Mouse (Mus musculus) midbrain, embryonic 13.5 days (tissue): ENCODE data around the gene Lamp2. TPM values are rescaled to one million over a fixed set of nuclear protein-coding genes. Genes with fewer than 3 reads are reported as not detected.

Experiments used
- ATAC-seq: fragments of 200-750 bp; cut with Nextera tagmentation; 2 replicates; pipeline ENCODE4 v1.8.0; 2017; ENCODE audit warnings: mild to moderate bottlenecking, moderate TSS enrichment, moderate library complexity
- H3K27ac ChIP-seq: fragments of 300-500 bp; sonication (generic); 2 replicates; pipeline ENCODE4 v1.5.1; 2015; ENCODE audit warnings: inconsistent platforms, mild to moderate bottlenecking, moderate library complexity
- H3K27me3 ChIP-seq: fragments of 300-500 bp; sonication (generic); 2 replicates; pipeline ENCODE4 v1.6.1; 2015; ENCODE audit warnings: mild to moderate bottlenecking, inconsistent platforms
- H3K36me3 ChIP-seq: fragments of 300-500 bp; sonication (generic); 2 replicates; pipeline ENCODE4 v1.6.1; 2015; ENCODE audit warnings: mild to moderate bottlenecking, inconsistent platforms
- H3K4me1 ChIP-seq: fragments of 300-500 bp; sonication (generic); replicated peaks from 2 replicates; pipeline ENCODE4 v1.6.1; 2015; ENCODE audit warnings: inconsistent platforms
- H3K4me2 ChIP-seq: fragments of 300-500 bp; sonication (generic); replicated peaks from 2 replicates; pipeline ENCODE4 v1.6.1; 2015; ENCODE audit warnings: moderate library complexity, mild to moderate bottlenecking, inconsistent platforms
- H3K4me3 ChIP-seq: fragments of 300-500 bp; sonication (generic); replicated peaks from 2 replicates; pipeline ENCODE4 v1.5.1; 2015; ENCODE audit warnings: mild to moderate bottlenecking, inconsistent platforms
- H3K9ac ChIP-seq: fragments of 300-500 bp; sonication (generic); replicated peaks from 2 replicates; pipeline ENCODE4 v1.6.1; 2015; ENCODE audit warnings: mild to moderate bottlenecking, inconsistent platforms
- H3K9me3 ChIP-seq: fragments of 300-500 bp; sonication (generic); 2 replicates; pipeline ENCODE4 v1.6.1; 2016; ENCODE audit warnings: mild to moderate bottlenecking, inconsistent platforms
- WGBS: fragments of 180-500 bp; shearing (Covaris S2); methylation state at CpG from one replicate; pipeline ENCODE4 v1.1.7; 2015; 5-methylcytosine and 5-hydroxymethylcytosine counted together
- polyA plus RNA-seq: library from polyadenylated mRNA; unstranded; fragments of >200 nt; fragmentation: Nextera tagmentation; extraction: Ambion mirVana; gene quantifications from 2 replicates; pipeline ENCODE4 v1.2.1, GENCODE M21; 2015

Lamp2 gene
- polyA plus RNA-seq, 1 experiment from 2014 or later: 56.4 TPM

DNA sequence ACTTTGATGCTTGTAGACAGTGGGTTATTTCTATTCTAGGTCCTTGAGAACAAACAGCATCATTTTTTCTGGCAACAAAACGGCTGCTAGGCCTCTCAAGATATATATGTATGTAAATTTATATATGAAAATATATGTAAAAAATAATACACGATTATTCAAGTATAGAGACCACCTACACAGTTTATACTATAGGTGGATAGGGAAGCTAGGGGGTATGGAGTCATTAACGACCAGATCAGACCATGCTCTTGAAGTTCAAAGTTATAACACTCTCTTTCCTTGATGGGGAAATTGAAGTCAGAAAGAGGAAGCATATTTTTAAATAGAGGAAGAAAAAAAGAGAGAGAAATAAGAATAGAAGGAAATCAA is 367 bp upstream of the Lamp2 start:
- Histone ChIP-seq H3K27ac (no peak overlapping the region), H3K9ac (no peak overlapping the region), H3K9me3 (no peaks in the 10 kb centered on the region), H3K36me3 (no peaks in the 10 kb centered on the region), H3K4me2 (no peak overlapping the region), H3K4me1 (peaks cover 4% of the 10 kb centered on the region), H3K4me3 (no peak overlapping the region), H3K27me3 (no peaks in the 10 kb centered on the region)
- 37% methylated on average over 3 of the region's 3 CpGs for WGBS
- peak; percentile 29; the same call in 1 of the 2 replicates for ATAC-seq

DNA sequence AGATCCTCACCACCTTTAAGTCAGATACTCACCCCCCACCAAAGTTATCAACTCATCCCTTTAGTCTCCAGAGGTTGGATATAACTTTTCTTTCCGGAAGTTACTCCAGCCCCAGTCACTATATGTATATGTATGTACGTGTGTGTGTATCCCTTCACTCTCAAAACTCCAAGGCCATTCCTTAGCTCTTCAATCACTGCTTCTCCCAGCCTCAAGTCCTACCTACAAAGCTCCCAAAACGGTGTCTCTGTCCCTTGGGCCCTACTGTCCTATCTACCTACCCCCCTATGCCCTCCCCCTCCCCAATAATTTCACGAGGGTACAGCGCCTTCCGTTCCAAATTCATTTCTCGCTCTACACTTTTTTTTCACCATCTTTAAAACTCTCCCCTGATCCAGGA is 780 bp downstream of the Lamp2 start:
- Histone ChIP-seq H3K9ac (peak overlapping the region; percentile 71), H3K27ac (no peak overlapping the region), H3K27me3 (no peaks in the 10 kb centered on the region), H3K9me3 (no peaks in the 10 kb centered on the region), H3K4me2 (peak overlapping the region; percentile 60), H3K36me3 (peaks cover 2% of the 10 kb centered on the region; the same call in 1 of the 2 replicates), H3K4me1 (peaks cover 4% of the 10 kb centered on the region), H3K4me3 (peak overlapping the region; percentile 59)
- 26% methylated on average over 7 of the region's 7 CpGs for WGBS
- ATAC-seq: peak; percentile 21; the same call in 1 of the 2 replicates

DNA sequence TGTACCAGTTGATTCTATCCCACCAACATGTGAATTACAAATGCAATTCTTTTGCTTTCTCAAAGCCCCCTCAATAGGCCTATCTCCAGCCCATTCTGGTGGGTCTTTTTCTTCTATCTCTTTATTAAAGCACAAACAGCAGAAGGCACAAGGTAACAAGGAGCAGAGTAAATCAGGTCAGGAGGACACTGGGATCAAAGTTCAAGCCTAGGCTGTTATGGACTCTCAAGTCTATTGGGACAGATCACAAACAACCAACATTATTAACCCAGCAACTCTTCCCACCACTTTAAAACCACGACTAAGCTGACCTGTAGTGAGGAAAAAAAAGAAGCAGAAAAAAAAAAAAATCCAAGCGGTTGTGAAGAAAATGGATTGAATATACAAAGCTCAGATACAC is 1.4 kb downstream of the Lamp2 start:
- peaks cover 7% of the 10 kb centered on the region for H3K36me3 ChIP-seq
- no peak overlapping the region for H3K9ac ChIP-seq
- ATAC-seq: no peak
- H3K4me3 ChIP-seq: peak overlapping the region; percentile 59
- H3K27ac ChIP-seq: no peak overlapping the region
- H3K4me2 ChIP-seq: peak overlapping the region; percentile 60
- H3K4me1 ChIP-seq: peaks cover 4% of the 10 kb centered on the region
- no peaks in the 10 kb centered on the region for H3K9me3 ChIP-seq
- WGBS: 39% methylated on average over 2 of the region's 2 CpGs
- no peaks in the 10 kb centered on the region for H3K27me3 ChIP-seq

- Histone ChIP-seq H3K4me1 (peaks cover 4% of the 10 kb centered on the region), H3K9ac (no peak overlapping the region), H3K4me2 (no peak overlapping the region), H3K9me3 (no peaks in the 10 kb centered on the region), H3K4me3 (no peak overlapping the region), H3K36me3 (peaks cover 14% of the 10 kb centered on the region), H3K27ac (no peak overlapping the region), H3K27me3 (no peaks in the 10 kb centered on the region)
- 87% methylated on average over 5 of the region's 5 CpGs for WGBS
- no peak for ATAC-seq
Observed at GRCm38 (mm10) chrX:38453924-38454323, 2.3 kb downstream of the Lamp2 start.

DNA sequence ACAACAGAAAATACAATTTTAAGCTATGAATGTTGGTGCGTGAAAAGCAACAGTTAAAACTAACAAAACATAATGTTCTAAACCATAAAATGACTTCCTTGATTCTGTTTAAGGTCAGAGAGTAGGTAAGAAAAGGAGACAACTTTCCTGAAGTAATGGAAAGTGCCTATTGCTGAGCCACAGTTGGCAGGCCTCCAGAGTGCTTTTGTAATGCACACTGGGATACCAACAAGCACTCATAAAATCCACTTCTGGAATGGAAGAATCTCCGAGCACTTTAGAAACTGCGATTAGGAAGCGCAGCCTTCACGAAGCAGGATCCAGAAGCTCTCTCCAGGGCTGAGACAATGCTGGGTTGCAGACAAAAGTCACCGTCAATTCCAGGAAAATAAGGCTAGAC is 5.8 kb downstream of the Lamp2 start:
- no peak overlapping the region for H3K9ac ChIP-seq
- H3K4me2 ChIP-seq: no peak overlapping the region
- peaks cover 4% of the 10 kb centered on the region for H3K4me1 ChIP-seq
- no peaks in the 10 kb centered on the region for H3K27me3 ChIP-seq
- no peak overlapping the region for H3K4me3 ChIP-seq
- WGBS: 80% methylated on average over 6 of the region's 6 CpGs
- H3K9me3 ChIP-seq: no peaks in the 10 kb centered on the region
- no peak overlapping the region for H3K27ac ChIP-seq
- ATAC-seq: no peak
- peaks cover 14% of the 10 kb centered on the region for H3K36me3 ChIP-seq

DNA sequence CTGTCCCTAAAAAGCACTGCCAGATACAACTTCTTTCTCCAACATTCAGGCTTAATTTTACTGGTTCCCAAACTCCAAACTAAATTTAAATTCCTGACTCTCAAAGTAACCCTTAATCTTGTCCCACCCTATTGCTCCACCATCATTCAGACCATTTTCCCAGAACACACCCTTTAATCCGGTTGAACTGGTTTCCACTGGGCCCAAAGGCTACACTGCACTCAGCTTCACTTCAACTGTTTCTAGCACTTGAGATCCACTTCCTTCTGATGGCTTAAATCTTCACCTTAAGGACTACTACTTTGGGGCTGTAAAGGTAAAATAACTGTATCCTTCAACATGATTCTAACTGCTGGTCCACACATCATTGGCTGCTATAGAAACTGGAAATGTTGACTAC is 10.5 kb downstream of the Lamp2 start:
- H3K36me3 ChIP-seq: peaks cover 16% of the 10 kb centered on the region
- 74% methylated on average over 1 of the region's 1 CpGs for WGBS
- no peaks in the 10 kb centered on the region for H3K9me3 ChIP-seq
- no peak overlapping the region for H3K27ac ChIP-seq
- no peak for ATAC-seq
- H3K4me3 ChIP-seq: no peak overlapping the region
- H3K27me3 ChIP-seq: no peaks in the 10 kb centered on the region
- no peak overlapping the region for H3K9ac ChIP-seq
- H3K4me1 ChIP-seq: no peaks in the 10 kb centered on the region
- H3K4me2 ChIP-seq: no peak overlapping the region

DNA sequence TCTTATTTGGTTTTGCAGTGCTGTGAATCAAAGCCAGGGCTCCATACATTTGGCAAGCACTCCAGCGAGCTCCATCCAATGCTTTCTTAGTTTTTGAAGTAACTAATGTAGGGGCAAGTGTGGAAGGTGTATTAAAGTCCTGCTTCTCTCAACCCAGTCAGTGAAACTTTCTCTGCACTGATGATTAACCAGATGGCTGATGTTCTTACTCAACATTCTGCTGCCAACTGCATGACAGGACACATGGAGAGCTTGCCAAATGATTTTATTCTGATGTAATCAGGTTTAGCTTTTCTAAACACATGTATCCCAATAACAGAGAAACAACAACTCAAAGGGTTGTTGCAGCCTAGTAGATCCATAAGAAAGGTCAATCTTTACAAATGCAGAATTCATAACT is 13.8 kb downstream of the Lamp2 start:
- Histone ChIP-seq H3K27ac (no peak overlapping the region), H3K4me2 (no peak overlapping the region), H3K9me3 (no peaks in the 10 kb centered on the region), H3K4me1 (no peaks in the 10 kb centered on the region), H3K9ac (no peak overlapping the region), H3K36me3 (0 out of 2 replicates have a peak, but pooled peaks cover 3% of the 10 kb centered on the region), H3K27me3 (no peaks in the 10 kb centered on the region), H3K4me3 (no peak overlapping the region)
- 96% methylated on average over 1 of the region's 1 CpGs for WGBS
- no peak for ATAC-seq

DNA sequence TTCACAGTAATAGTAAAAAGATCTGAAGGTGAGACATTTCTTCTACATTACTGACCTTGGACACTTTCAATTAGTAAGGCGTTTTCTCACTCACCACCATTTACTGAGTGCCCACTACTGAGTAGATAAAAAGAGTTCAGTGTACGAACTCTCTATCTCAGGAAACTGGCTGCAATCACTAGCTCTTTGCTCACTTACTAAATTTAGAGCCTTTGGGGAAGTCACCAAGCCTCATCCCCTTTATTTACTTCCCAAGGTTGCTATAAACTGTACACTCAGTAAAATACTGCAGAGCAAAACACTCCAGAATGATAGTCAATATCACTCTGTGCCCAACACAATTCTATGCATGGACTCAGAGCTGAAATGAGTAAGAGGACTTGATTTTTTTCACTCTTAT is 16.6 kb downstream of the Lamp2 start:
- Histone ChIP-seq H3K4me3 (no peak overlapping the region), H3K9ac (no peak overlapping the region), H3K36me3 (0 out of 2 replicates have a peak, but pooled peaks cover 3% of the 10 kb centered on the region), H3K9me3 (no peaks in the 10 kb centered on the region), H3K27ac (no peak overlapping the region), H3K4me1 (no peaks in the 10 kb centered on the region), H3K4me2 (no peak overlapping the region), H3K27me3 (no peaks in the 10 kb centered on the region)
- WGBS: 82% methylated on average over 2 of the region's 2 CpGs
- ATAC-seq: no peak

- no peaks in the 10 kb centered on the region for H3K9me3 ChIP-seq
- H3K9ac ChIP-seq: no peak overlapping the region
- no peaks in the 10 kb centered on the region for H3K4me1 ChIP-seq
- no peak overlapping the region for H3K27ac ChIP-seq
- ATAC-seq: peak; percentile 82
- H3K4me3 ChIP-seq: no peak overlapping the region
- no peak overlapping the region for H3K4me2 ChIP-seq
- H3K27me3 ChIP-seq: no peaks in the 10 kb centered on the region
- H3K36me3 ChIP-seq: 0 out of 2 replicates have a peak, but pooled peaks cover 3% of the 10 kb centered on the region
- WGBS: 58% methylated on average over 7 of the region's 7 CpGs
Observed at GRCm38 (mm10) chrX:38438147-38438791, 18.0 kb downstream of the Lamp2 start.

DNA sequence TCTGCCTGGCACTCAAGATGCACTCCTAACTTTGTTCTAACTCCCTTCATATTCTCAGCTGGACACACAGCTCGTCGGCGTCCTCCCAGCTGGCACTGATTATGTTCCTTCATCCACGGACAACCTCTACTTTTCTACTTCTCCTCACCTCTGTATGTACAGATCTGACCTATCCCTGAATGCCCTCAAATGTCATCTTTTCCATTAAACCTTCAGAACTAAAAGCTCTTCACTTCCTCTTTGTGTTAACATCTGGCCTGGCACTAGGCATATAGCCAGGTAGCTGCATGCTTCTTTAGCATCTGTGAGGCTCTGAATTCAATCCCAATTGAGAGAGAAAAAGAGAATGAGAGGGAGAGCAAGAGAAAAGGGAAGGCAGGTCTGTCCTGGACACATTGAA is 26.8 kb downstream of the Lamp2 start:
- Histone ChIP-seq H3K9ac (no peak overlapping the region), H3K27ac (no peak overlapping the region), H3K4me2 (no peak overlapping the region), H3K4me3 (no peak overlapping the region), H3K9me3 (no peaks in the 10 kb centered on the region), H3K4me1 (no peaks in the 10 kb centered on the region), H3K27me3 (no peaks in the 10 kb centered on the region), H3K36me3 (peaks cover 4% of the 10 kb centered on the region; the same call in 1 of the 2 replicates)
- no peak for ATAC-seq
- 93% methylated on average over 4 of the region's 4 CpGs for WGBS

DNA sequence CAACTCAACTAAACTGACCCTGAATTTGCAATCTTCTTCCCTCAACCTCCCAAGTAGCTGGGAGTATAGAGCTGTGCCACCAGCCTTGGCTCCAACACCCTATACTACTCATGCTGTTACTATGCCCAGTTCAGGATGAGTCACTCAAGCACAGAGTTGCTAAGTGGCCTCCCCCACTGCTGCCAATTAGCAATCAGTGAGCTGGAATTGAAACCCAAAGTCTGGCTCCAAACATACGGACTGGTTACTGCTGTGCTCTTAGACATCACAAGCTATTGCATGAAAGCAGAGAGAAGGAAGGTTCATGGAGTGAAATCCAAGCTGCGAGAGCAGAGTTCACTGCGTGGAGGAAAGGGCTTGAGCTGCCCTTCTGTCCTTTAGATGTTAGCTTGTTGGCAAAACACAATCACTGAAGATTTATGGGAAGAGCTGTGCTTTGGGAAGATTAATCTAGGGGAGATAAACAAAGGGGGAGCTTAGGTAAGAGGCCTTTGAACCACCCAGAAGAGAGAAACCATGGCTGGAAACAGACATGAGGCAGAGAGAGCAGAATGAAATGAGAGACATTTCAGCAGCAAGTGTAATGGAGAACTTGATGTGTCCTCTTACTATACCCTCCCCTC is 27.3 kb downstream of the Lamp2 start:
- H3K27me3 ChIP-seq: no peaks in the 10 kb centered on the region
- H3K9ac ChIP-seq: no peak overlapping the region
- H3K4me3 ChIP-seq: no peak overlapping the region
- no peak for ATAC-seq
- H3K4me1 ChIP-seq: no peaks in the 10 kb centered on the region
- WGBS: 84% methylated on average over 3 of the region's 3 CpGs
- no peak overlapping the region for H3K27ac ChIP-seq
- peaks cover 4% of the 10 kb centered on the region; the same call in 1 of the 2 replicates for H3K36me3 ChIP-seq
- no peaks in the 10 kb centered on the region for H3K9me3 ChIP-seq
- H3K4me2 ChIP-seq: no peak overlapping the region

DNA sequence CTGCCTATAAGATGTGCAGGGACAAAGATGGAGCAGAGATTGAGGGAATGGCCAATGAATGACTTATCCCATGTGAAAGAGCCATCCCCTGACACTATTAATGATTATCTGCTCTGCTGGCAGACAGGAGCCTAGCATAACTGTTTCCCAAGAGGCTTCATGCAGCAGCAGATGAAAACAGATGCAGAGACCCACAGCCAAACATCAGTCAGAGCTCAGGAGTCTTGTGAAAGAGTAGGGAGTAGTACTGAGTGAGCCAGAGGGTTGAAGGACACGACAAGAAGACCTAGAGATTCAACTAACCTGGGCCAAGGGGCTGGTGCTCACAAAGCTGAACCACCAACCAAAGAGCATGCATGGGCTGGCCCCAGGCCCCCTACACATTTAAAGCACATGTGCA is 30.2 kb downstream of the Lamp2 start:
- no peak for ATAC-seq
- H3K9me3 ChIP-seq: no peaks in the 10 kb centered on the region
- no peaks in the 10 kb centered on the region for H3K27me3 ChIP-seq
- no peak overlapping the region for H3K9ac ChIP-seq
- no peak overlapping the region for H3K4me2 ChIP-seq
- no peaks in the 10 kb centered on the region for H3K4me1 ChIP-seq
- no peak overlapping the region for H3K4me3 ChIP-seq
- 77% methylated on average over 1 of the region's 1 CpGs for WGBS
- peaks cover 4% of the 10 kb centered on the region; the same call in 1 of the 2 replicates for H3K36me3 ChIP-seq
- no peak overlapping the region for H3K27ac ChIP-seq
